Mouse (Mus musculus) myocyte (in vitro differentiated cells): Measurements from ENCODE around the gene Lrrc18. TPM values are rescaled to one million over a fixed set of nuclear protein-coding genes. Genes with fewer than 3 reads are reported as not detected.

Experiments
- H3K27me3 ChIP-seq: one replicate; pipeline ENCODE4 v1.6.1; 2011; ENCODE audit not compliant: control insufficient read depth, insufficient read depth, insufficient read length
- H3K36me3 ChIP-seq: one replicate; pipeline ENCODE4 v1.6.1; 2011; ENCODE audit not compliant: control insufficient read depth, insufficient read depth
- H3K4me2 ChIP-seq: one replicate; pipeline ENCODE4 v1.6.1; 2011; ENCODE audit warnings: low read depth, control low read depth
- H3K4me3 ChIP-seq: one replicate; pipeline ENCODE4 v1.5.1; 2011; ENCODE audit warnings: mild to moderate bottlenecking, control low read depth, moderate library complexity
- H3K79me2 ChIP-seq: one replicate; pipeline ENCODE4 v1.6.1; 2011; ENCODE audit not compliant: control insufficient read depth, insufficient read depth
- H3ac ChIP-seq: one replicate; pipeline ENCODE4 v1.6.1; 2011; ENCODE audit not compliant: control insufficient read depth, insufficient read length
- CEBPB ChIP-seq: IDR thresholded peaks from 2 replicates; pipeline ENCODE4 v1.6.1; 2011; ENCODE audit warnings: mild to moderate bottlenecking, moderate library complexity; ENCODE audit not compliant: poor library complexity, insufficient read depth, severe bottlenecking
- E2F4 ChIP-seq: IDR thresholded peaks from one replicate; pipeline ENCODE4 v1.6.1; 2011; ENCODE audit warnings: mild to moderate bottlenecking, control low read depth, moderate library complexity; ENCODE audit not compliant: insufficient read depth
- MAX ChIP-seq: IDR thresholded peaks from one replicate; pipeline ENCODE4 v1.6.1; 2011; ENCODE audit warnings: low read depth, mild to moderate bottlenecking, control low read depth
- MYOD1 ChIP-seq, 3 experiments: IDR thresholded peaks; one replicate each; pipeline ENCODE4 v1.6.1; 2011; ENCODE audit warnings: control low read depth in 2 of 3, low read depth in 2 of 3, mild to moderate bottlenecking in 2 of 3, moderate library complexity in 1 of 3; ENCODE audit not compliant: insufficient read length in 2 of 3, control insufficient read depth in 1 of 3
- MYOG ChIP-seq, 3 experiments: IDR thresholded peaks; one replicate each; pipeline ENCODE4 v1.6.1; 2011; ENCODE audit warnings: control low read depth in 2 of 3, low read depth in 2 of 3, mild to moderate bottlenecking in 2 of 3; ENCODE audit not compliant: insufficient read length in 2 of 3, control insufficient read depth in 1 of 3, insufficient read depth in 1 of 3
- POLR2A ChIP-seq: IDR thresholded peaks from one replicate; pipeline ENCODE4 v1.6.1; 2011; ENCODE audit warnings: low read depth, mild to moderate bottlenecking, control low read depth, moderate library complexity; ENCODE audit not compliant: insufficient read length
- POLR2AphosphoS2 ChIP-seq: IDR thresholded peaks from one replicate; pipeline ENCODE4 v1.6.1; 2011; ENCODE audit warnings: low read depth, control low read depth; ENCODE audit not compliant: insufficient read length
- REST ChIP-seq: IDR thresholded peaks from one replicate; pipeline ENCODE4 v1.6.1; 2011; ENCODE audit warnings: mild to moderate bottlenecking, control low read depth, moderate library complexity; ENCODE audit not compliant: insufficient read depth, insufficient read length
- SRF ChIP-seq: IDR thresholded peaks from one replicate; pipeline ENCODE4 v1.6.1; 2011; ENCODE audit warnings: low read depth; ENCODE audit not compliant: control insufficient read depth, insufficient read length
- TCF12 ChIP-seq: IDR thresholded peaks from one replicate; pipeline ENCODE4 v1.6.1; 2011; ENCODE audit warnings: mild to moderate bottlenecking, control low read depth; ENCODE audit not compliant: poor library complexity, insufficient read depth, severe bottlenecking
- TCF3 ChIP-seq: IDR thresholded peaks from one replicate; pipeline ENCODE4 v1.6.1; 2011; ENCODE audit warnings: low read depth, control low read depth; ENCODE audit not compliant: insufficient read length
- USF1 ChIP-seq: IDR thresholded peaks from one replicate; pipeline ENCODE4 v1.6.1; 2011; ENCODE audit warnings: low read depth, mild to moderate bottlenecking, control low read depth, moderate library complexity
- polyA plus RNA-seq: library from polyadenylated mRNA; unstranded; fragments of >200 nt; fragmentation: generic; extraction: Trizol; gene quantifications from one replicate; pipeline ENCODE4 v1.2.1, GENCODE M21; 2012; ENCODE audit warnings: missing spikeins

Lrrc18 gene
- polyA plus RNA-seq, 1 experiment: not detected

- H3K36me3 ChIP-seq: no peaks in the 10 kb centered on the region
Observed at GRCm38 (mm10) chr14:33035386-33035785, 44.2 kb downstream of the Lrrc18 start.

GRCm38 (mm10) chr14:33036811-33037210 lies 45.6 kb downstream of the Lrrc18 start:
- Histone ChIP-seq H3K27me3 (peaks cover 37% of the 10 kb centered on the region), H3ac (no peak overlapping the region), H3K79me2 (no peaks in the 10 kb centered on the region), H3K36me3 (no peaks in the 10 kb centered on the region), H3K4me3 (no peak overlapping the region), H3K4me2 (no peak overlapping the region)
- no peak for TF ChIP-seq REST
- TF ChIP-seq SRF: no peak
- TF ChIP-seq E2F4: no peak
- TF ChIP-seq MAX: no peak
- no peak for TF ChIP-seq USF1
- TF ChIP-seq MYOD1 (IDR thresholded peaks at IDR 0.05; ENCODE audit: control insufficient read depth in 1 of 3, insufficient read length in 2 of 3, low read depth in 2 of 3): no peak
- no peak for TF ChIP-seq POLR2A
- no peak for TF ChIP-seq MYOG (IDR thresholded peaks at IDR 0.05; ENCODE audit: control insufficient read depth in 1 of 3, insufficient read depth in 1 of 3, insufficient read length in 2 of 3, low read depth in 2 of 3)
- TF ChIP-seq TCF12: no peak
- no peak for TF ChIP-seq TCF3
- no peak for TF ChIP-seq POLR2AphosphoS2
- TF ChIP-seq CEBPB: no peak

More at GRCm38 (mm10) chr14:33035386-33035785, 44.2 kb downstream of the Lrrc18 start:
- TF ChIP-seq USF1: no peak
- TF ChIP-seq TCF3: no peak
- no peak for TF ChIP-seq MYOD1 (IDR thresholded peaks at IDR 0.05; ENCODE audit: control insufficient read depth in 1 of 3, insufficient read length in 2 of 3, low read depth in 2 of 3)
- TF ChIP-seq POLR2AphosphoS2: no peak
- TF ChIP-seq REST: no peak
- Histone ChIP-seq H3K4me2 (no peak overlapping the region), H3K4me3 (no peak overlapping the region), H3K27me3 (peaks cover 37% of the 10 kb centered on the region), H3ac (no peak overlapping the region), H3K79me2 (no peaks in the 10 kb centered on the region)

- no peaks in the 10 kb centered on the region for H3K79me2 ChIP-seq
- H3K4me3 ChIP-seq: no peak overlapping the region
- peaks cover 37% of the 10 kb centered on the region for H3K27me3 ChIP-seq
- TF ChIP-seq REST: no peak
- no peak overlapping the region for H3K4me2 ChIP-seq
- no peak overlapping the region for H3ac ChIP-seq
- no peaks in the 10 kb centered on the region for H3K36me3 ChIP-seq
Observed at GRCm38 (mm10) chr14:33045217-33045616, 54.0 kb downstream of the Lrrc18 start.

DNA sequence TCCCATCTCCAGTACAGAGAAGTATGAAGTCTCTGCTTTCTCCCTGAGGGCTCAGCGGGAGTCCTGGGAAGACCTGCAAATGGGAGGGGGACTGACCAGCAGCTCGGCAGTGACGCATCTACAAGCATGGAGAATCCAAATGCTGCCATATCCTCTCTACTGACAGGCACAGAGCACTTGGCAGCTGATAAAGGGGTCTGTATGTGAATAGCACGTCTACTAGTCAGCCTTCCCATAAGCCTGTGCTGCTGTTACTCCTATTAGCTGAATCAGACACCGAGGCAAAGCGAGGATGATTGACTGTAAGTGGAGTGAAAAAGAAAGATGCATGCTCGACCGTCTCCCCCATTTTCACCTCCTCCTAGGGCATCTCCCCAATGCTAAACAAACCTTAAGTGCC lies 62.3 kb downstream of the Lrrc18 start:
- Histone ChIP-seq H3ac (no peak overlapping the region), H3K4me2 (no peak overlapping the region), H3K4me3 (no peak overlapping the region), H3K79me2 (no peaks in the 10 kb centered on the region), H3K36me3 (no peaks in the 10 kb centered on the region), H3K27me3 (peaks cover 41% of the 10 kb centered on the region)
- no peak for TF ChIP-seq REST
- TF ChIP-seq E2F4: no peak
- TF ChIP-seq MYOD1 (IDR thresholded peaks at IDR 0.05; ENCODE audit: control insufficient read depth in 1 of 3, insufficient read length in 2 of 3, low read depth in 2 of 3): no peak
- no peak for TF ChIP-seq MAX
- TF ChIP-seq POLR2A: no peak
- TF ChIP-seq CEBPB: no peak
- TF ChIP-seq TCF12: no peak
- no peak for TF ChIP-seq USF1
- TF ChIP-seq POLR2AphosphoS2: no peak
- no peak for TF ChIP-seq SRF
- no peak for TF ChIP-seq MYOG (IDR thresholded peaks at IDR 0.05; ENCODE audit: control insufficient read depth in 1 of 3, insufficient read depth in 1 of 3, insufficient read length in 2 of 3, low read depth in 2 of 3)
- TF ChIP-seq TCF3: no peak

DNA sequence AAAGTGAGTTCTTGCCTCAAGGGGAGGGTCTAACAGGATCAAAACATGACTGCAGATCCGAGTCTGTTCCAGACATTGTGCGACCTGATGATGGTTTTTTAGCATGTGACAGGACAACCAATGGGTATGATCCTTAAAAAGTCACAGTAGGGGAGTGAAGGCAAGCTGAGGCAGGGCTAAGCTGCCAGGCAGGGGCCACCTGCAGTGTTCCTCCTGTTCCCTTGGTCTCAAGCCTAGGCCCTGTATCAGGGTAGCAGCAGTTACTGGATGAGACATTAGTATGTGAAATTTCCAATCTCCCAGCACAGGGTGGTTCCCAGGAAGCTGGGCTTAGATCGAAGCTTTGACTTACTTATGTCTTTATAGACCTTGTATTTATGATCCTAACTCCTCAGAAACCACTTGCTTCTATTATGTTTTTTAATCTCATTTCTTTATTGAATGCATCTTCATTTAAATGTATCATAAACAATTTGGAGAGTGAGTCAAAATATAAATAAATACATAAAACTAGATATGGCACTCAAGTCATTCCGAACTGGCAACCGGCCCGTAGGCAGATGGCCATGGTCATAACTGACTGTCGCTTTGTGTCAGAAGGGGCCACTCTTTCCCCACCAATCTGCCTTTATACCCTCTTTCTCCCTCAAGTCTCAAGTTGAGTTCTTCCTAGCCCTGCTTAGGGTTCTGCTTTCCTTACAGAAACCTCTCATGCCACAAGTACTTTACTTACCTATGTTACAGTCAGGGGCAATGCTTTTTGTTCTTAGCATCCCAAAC lies 67.9 kb downstream of the Lrrc18 start:
- Histone ChIP-seq H3K27me3 (peaks cover 37% of the 10 kb centered on the region), H3ac (no peak overlapping the region), H3K4me3 (no peak overlapping the region), H3K4me2 (no peak overlapping the region), H3K36me3 (no peaks in the 10 kb centered on the region), H3K79me2 (no peaks in the 10 kb centered on the region)
- TF ChIP-seq USF1 (no peak), MYOG (IDR thresholded peaks at IDR 0.05; ENCODE audit: control insufficient read depth in 1 of 3, insufficient read depth in 1 of 3, insufficient read length in 2 of 3, low read depth in 2 of 3) (no peak), MYOD1 (IDR thresholded peaks at IDR 0.05; ENCODE audit: control insufficient read depth in 1 of 3, insufficient read length in 2 of 3, low read depth in 2 of 3) (no peak), MAX (no peak)
